14 mouse cellular contexts compared by ENCODE assay signal in the genomic region with DNA sequence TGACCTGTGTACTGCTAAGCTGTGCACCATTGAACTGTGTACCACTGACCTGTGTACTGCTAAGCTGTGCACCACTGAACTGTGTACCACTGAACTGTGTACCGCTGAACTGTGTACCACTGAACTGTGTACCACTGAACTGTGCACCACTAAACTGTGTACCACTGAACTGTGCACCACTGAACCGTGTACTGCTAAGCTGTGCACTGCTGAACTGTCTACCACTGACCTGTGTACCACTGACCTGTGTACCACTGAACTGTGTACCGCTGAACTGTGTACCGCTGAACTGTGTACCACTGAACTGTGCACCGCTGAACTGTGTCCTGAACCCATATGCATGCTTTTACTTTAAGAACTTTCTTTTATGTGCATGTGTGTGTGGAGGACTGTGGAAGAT.
"Had no signal": no experiment of that assay in that cellular context is flagged by ENCODE, and none has a peak within 500 bp of the region (broad histone marks: within the 10 kb centered on the region; RNA-seq: fewer than 3 reads in every experiment).

No protein-coding gene starts in this region.

- H3K27me3 ChIP-seq: limb, embryonic 15.5 days; liver, embryonic 12.5 days; lung, embryonic 15.5 days; neural tube, embryonic 12.5 days had no signal

- H3K4me1 ChIP-seq: midbrain, embryonic 10.5 days; neural tube, embryonic 12.5 days had no signal

- H3K27ac ChIP-seq: limb, embryonic 15.5 days; liver, embryonic 12.5 days; midbrain, embryonic 10.5 days; neural tube, embryonic 12.5 days; stomach, postnatal 0 days had no signal

- H3K4me3 ChIP-seq: limb, embryonic 15.5 days; liver, embryonic 12.5 days; lung, embryonic 15.5 days; midbrain, embryonic 10.5 days; neural tube, embryonic 12.5 days had no signal

- DNase-seq: kidney, adult 8-10 months; kidney, postnatal 25 days; lung, postnatal 14 days; midbrain, embryonic 14.5 days; retina, postnatal 1 day; right cerebral cortex, postnatal 4 days; thymus, postnatal 4 days had no signal

- ATAC-seq: intestine, embryonic 16.5 days; liver, embryonic 12.5 days had no signal
